Mouse (Mus musculus): Measurements from ENCODE around the gene Ccnd1. TPM values are rescaled to one million over a fixed set of nuclear protein-coding genes. Genes with fewer than 3 reads are reported as not detected.
"Not testable (repeated sequence)": the region's sequence is repeated elsewhere in the genome, so short reads cannot be mapped to it uniquely, and the experiment has no call there.

Gene Ccnd1
- polyA plus RNA-seq, 1 experiment from 2014 or later, result 62.3 TPM

GRCm38 (mm10) chr7:144898506-144898905, 41.2 kb downstream of the Ccnd1 start:
- peaks cover 21% of the 10 kb centered on the region for H3K4me1 ChIP-seq
- no peaks in the 10 kb centered on the region for H3K36me3 ChIP-seq
- H3K27me3 ChIP-seq (replicated peaks), result peaks cover 59% of the 10 kb centered on the region
- WGBS, result 65% methylated on average over 6 of the region's 6 CpGs
- no peaks in the 10 kb centered on the region for H3K9me3 ChIP-seq
- no peak overlapping the region for H3K4me2 ChIP-seq
- H3K9ac ChIP-seq, result no peak overlapping the region
- no peak for ATAC-seq (ENCODE audit: insufficient read depth, low FRiP score, low read depth)
- no peak overlapping the region for H3K4me3 ChIP-seq (replicated peaks)
- H3K27ac ChIP-seq, result no peak overlapping the region

- no peak within 1 kb of the TSS for H3K27ac ChIP-seq
- peak within 1 kb of the TSS; percentile 49 for H3K4me3 ChIP-seq (replicated peaks)
- peaks cover 59% of the 10 kb centered on the region for H3K27me3 ChIP-seq (replicated peaks)
- no peak within 1 kb of the TSS for H3K9ac ChIP-seq
- H3K4me2 ChIP-seq, result peak within 1 kb of the TSS; percentile 95
- WGBS, result 1% methylated on average over 65 of the region's 65 CpGs
- no peaks in the 10 kb centered on the region for H3K36me3 ChIP-seq
- ATAC-seq (ENCODE audit: insufficient read depth, low FRiP score, low read depth), result 0 out of 2 replicates have a peak, but pooled peaks have one; percentile 14
- H3K4me1 ChIP-seq, result peaks cover 21% of the 10 kb centered on the region
- H3K9me3 ChIP-seq, result no peaks in the 10 kb centered on the region
Observed at GRCm38 (mm10) chr7:144896294-144897218, 43.2 kb downstream of the Ccnd1 start, which contains the start of gene Fgf15. TSS of gene Fgf15 (plus strand) at chr7:144896531.

- no peak overlapping the region for H3K9ac ChIP-seq
- 1% methylated on average over 37 of the region's 37 CpGs for WGBS
- peaks cover 58% of the 10 kb centered on the region for H3K27me3 ChIP-seq (replicated peaks)
Observed at GRCm38 (mm10) chr7:144895305-144896111, 44.2 kb downstream of the Ccnd1 start.

GRCm38 (mm10) chr7:144894706-144895105, 45.0 kb downstream of the Ccnd1 start:
- Histone ChIP-seq H3K27me3 (replicated peaks) (peaks cover 56% of the 10 kb centered on the region), H3K4me2 (0 out of 2 replicates have a peak overlapping the region, but pooled peaks have one; percentile 95)

More at GRCm38 (mm10) chr7:144895305-144896111, 44.2 kb downstream of the Ccnd1 start:
- H3K27ac ChIP-seq, result no peak overlapping the region
- H3K9me3 ChIP-seq, result no peaks in the 10 kb centered on the region
- peak overlapping the region; percentile 95 for H3K4me2 ChIP-seq
- peaks cover 21% of the 10 kb centered on the region for H3K4me1 ChIP-seq
- no peaks in the 10 kb centered on the region for H3K36me3 ChIP-seq
- peak; percentile 53; the same call in 1 of the 2 replicates for ATAC-seq (ENCODE audit: insufficient read depth, low FRiP score, low read depth)
- peak overlapping the region; percentile 49 for H3K4me3 ChIP-seq (replicated peaks)

GRCm38 (mm10) chr7:144894191-144894590, 45.5 kb downstream of the Ccnd1 start:
- Histone ChIP-seq H3K9me3 (no peaks in the 10 kb centered on the region), H3K4me1 (peaks cover 21% of the 10 kb centered on the region), H3K4me2 (no peak overlapping the region), H3K4me3 (replicated peaks) (no peak overlapping the region), H3K27me3 (replicated peaks) (peaks cover 56% of the 10 kb centered on the region), H3K27ac (no peak overlapping the region), H3K36me3 (no peaks in the 10 kb centered on the region), H3K9ac (no peak overlapping the region)
- 7% methylated on average over 5 of the region's 5 CpGs for WGBS
- ATAC-seq (ENCODE audit: insufficient read depth, low FRiP score, low read depth), result no peak

More at GRCm38 (mm10) chr7:144894706-144895105, 45.0 kb downstream of the Ccnd1 start:
- peaks cover 21% of the 10 kb centered on the region for H3K4me1 ChIP-seq
- no peak overlapping the region for H3K27ac ChIP-seq
- 0 out of 2 replicates have a peak overlapping the region, but pooled peaks have one; percentile 49 for H3K4me3 ChIP-seq (replicated peaks)
- no peaks in the 10 kb centered on the region for H3K9me3 ChIP-seq
- H3K36me3 ChIP-seq, result no peaks in the 10 kb centered on the region
- H3K9ac ChIP-seq, result no peak overlapping the region
- ATAC-seq (ENCODE audit: insufficient read depth, low FRiP score, low read depth), result no peak
- 7% methylated on average over 4 of the region's 4 CpGs for WGBS

GRCm38 (mm10) chr7:144892322-144892721, 47.4 kb downstream of the Ccnd1 start:
- Histone ChIP-seq H3K4me2 (no peak overlapping the region), H3K27ac (no peak overlapping the region), H3K4me1 (peaks cover 21% of the 10 kb centered on the region), H3K9me3 (no peaks in the 10 kb centered on the region), H3K9ac (no peak overlapping the region), H3K27me3 (replicated peaks) (peaks cover 46% of the 10 kb centered on the region), H3K4me3 (replicated peaks) (no peak overlapping the region), H3K36me3 (no peaks in the 10 kb centered on the region)
- no peak for ATAC-seq (ENCODE audit: insufficient read depth, low FRiP score, low read depth)
- WGBS, result 55% methylated on average over 6 of the region's 6 CpGs

GRCm38 (mm10) chr7:144891863-144892262, 47.9 kb downstream of the Ccnd1 start:
- Histone ChIP-seq H3K9me3 (no peaks in the 10 kb centered on the region), H3K27me3 (replicated peaks) (peaks cover 41% of the 10 kb centered on the region), H3K27ac (no peak overlapping the region), H3K9ac (no peak overlapping the region), H3K4me2 (no peak overlapping the region), H3K36me3 (no peaks in the 10 kb centered on the region), H3K4me1 (peaks cover 17% of the 10 kb centered on the region), H3K4me3 (replicated peaks) (no peak overlapping the region)
- ATAC-seq (ENCODE audit: insufficient read depth, low FRiP score, low read depth), result no peak
- 79% methylated on average over 2 of the region's 2 CpGs for WGBS

GRCm38 (mm10) chr7:144890661-144891060, 49.1 kb downstream of the Ccnd1 start:
- not testable (repeated sequence) for H3K27ac ChIP-seq; H3K36me3 ChIP-seq; H3K4me1 ChIP-seq; ATAC-seq (ENCODE audit: insufficient read depth, low FRiP score, low read depth); H3K9ac ChIP-seq; H3K4me2 ChIP-seq; H3K4me3 ChIP-seq (replicated peaks); H3K9me3 ChIP-seq
- WGBS, result 75% methylated on average over 1 of the region's 1 CpGs
- H3K27me3 ChIP-seq (replicated peaks), result peaks cover 29% of the 10 kb centered on the region

- no peaks in the 10 kb centered on the region for H3K36me3 ChIP-seq
- H3K9me3 ChIP-seq, result no peaks in the 10 kb centered on the region
- ATAC-seq (ENCODE audit: insufficient read depth, low FRiP score, low read depth), result no peak
- peaks cover 17% of the 10 kb centered on the region; the same call in 1 of the 2 replicates for H3K27me3 ChIP-seq (replicated peaks)
- no peak overlapping the region for H3K4me3 ChIP-seq (replicated peaks)
- no peak overlapping the region for H3K27ac ChIP-seq
- H3K4me1 ChIP-seq, result no peaks in the 10 kb centered on the region
- no peak overlapping the region for H3K9ac ChIP-seq
- H3K4me2 ChIP-seq, result no peak overlapping the region
- WGBS, result 9% methylated on average over 18 of the region's 18 CpGs
Observed at GRCm38 (mm10) chr7:144888564-144889299, 51.0 kb downstream of the Ccnd1 start.

- peaks cover 17% of the 10 kb centered on the region; the same call in 1 of the 2 replicates for H3K27me3 ChIP-seq (replicated peaks)
- no peak overlapping the region for H3K4me3 ChIP-seq (replicated peaks)
- no peak overlapping the region for H3K9ac ChIP-seq
- no peak overlapping the region for H3K27ac ChIP-seq
- no peak for ATAC-seq (ENCODE audit: insufficient read depth, low FRiP score, low read depth)
- H3K4me1 ChIP-seq, result no peaks in the 10 kb centered on the region
- 74% methylated on average over 2 of the region's 2 CpGs for whole genome bisulfite sequencing
- H3K4me2 ChIP-seq, result no peak overlapping the region
- H3K36me3 ChIP-seq, result no peaks in the 10 kb centered on the region
- no peaks in the 10 kb centered on the region for H3K9me3 ChIP-seq
Observed at GRCm38 (mm10) chr7:144887672-144888071, 52.1 kb downstream of the Ccnd1 start.

- Histone ChIP-seq H3K27me3 (replicated peaks) (no peaks in the 10 kb centered on the region), H3K27ac (no peak overlapping the region), H3K9ac (no peak overlapping the region), H3K9me3 (no peaks in the 10 kb centered on the region), H3K4me3 (replicated peaks) (no peak overlapping the region), H3K4me2 (no peak overlapping the region), H3K36me3 (no peaks in the 10 kb centered on the region), H3K4me1 (no peaks in the 10 kb centered on the region)
- no peak for ATAC-seq (ENCODE audit: insufficient read depth, low FRiP score, low read depth)
- 23% methylated on average over 2 of the region's 2 CpGs for WGBS
Observed at GRCm38 (mm10) chr7:144883106-144883505, 56.6 kb downstream of the Ccnd1 start.

All from stomach, embryonic 15.5 days (tissue).